Mouse (Mus musculus) kidney, adult 2 months (tissue): ENCODE measurements around the gene Mtmr12.

Experiments
- CTCF ChIP-seq: fragments of 200-500 bp; conservative IDR thresholded peaks from 2 replicates; pipeline ENCODE4 v1.5.1; 2011; ENCODE audit warnings: low read depth, mild to moderate bottlenecking, control low read depth, low read length, moderate library complexity, mixed read lengths; ENCODE audit not compliant: insufficient read depth, insufficient read length
- POLR2A ChIP-seq: fragments of 200-500 bp; IDR thresholded peaks from one replicate; pipeline ENCODE4 v1.6.1; 2011; ENCODE audit warnings: low read depth, low read length, control low read depth

- TF ChIP-seq POLR2A = no peak
- TF ChIP-seq CTCF = no peak
These were observed 32.1 kb downstream of the Mtmr12 start for GRCm38 (mm10) chr15:12236961-12237360.
